Mouse (Mus musculus) stomach, embryonic 14.5 days (tissue): ENCODE data around the gene Smug1. TPM values are rescaled to one million over a fixed set of nuclear protein-coding genes. Genes with fewer than 3 reads are reported as not detected.

Source experiments
- ATAC-seq: fragments of 200-750 bp; cut with Nextera tagmentation; 2 replicates; pipeline ENCODE4 v1.8.0; 2017; ENCODE audit warnings: low read depth, moderate TSS enrichment; ENCODE audit not compliant: insufficient number of reproducible peaks, insufficient read depth, low FRiP score
- H3K27ac ChIP-seq: fragments of 300-500 bp; sonication (generic); 2 replicates; pipeline ENCODE4 v1.5.1; 2014; ENCODE audit warnings: mild to moderate bottlenecking, low read length, moderate library complexity, mixed read lengths
- H3K27me3 ChIP-seq: fragments of 300-500 bp; sonication (generic); 2 replicates; pipeline ENCODE4 v1.6.1; 2014; ENCODE audit warnings: low read length, control low read depth, mixed read lengths; ENCODE audit not compliant: control insufficient read depth, insufficient read depth
- H3K36me3 ChIP-seq: fragments of 300-500 bp; sonication (generic); 2 replicates; pipeline ENCODE4 v1.6.1; 2014; ENCODE audit warnings: mild to moderate bottlenecking, control low read depth, low read length, moderate library complexity, mixed read lengths; ENCODE audit not compliant: control insufficient read depth, insufficient read depth
- H3K4me1 ChIP-seq: fragments of 300-500 bp; sonication (generic); 2 replicates; pipeline ENCODE4 v1.6.1; 2014; ENCODE audit warnings: low read length, control low read depth, mixed read lengths; ENCODE audit not compliant: control insufficient read depth, insufficient read depth
- H3K4me2 ChIP-seq: fragments of 300-500 bp; sonication (generic); replicated peaks from 2 replicates; pipeline ENCODE4 v1.6.1; 2014; ENCODE audit warnings: low read depth, low read length, control low read depth
- H3K4me3 ChIP-seq: fragments of 300-500 bp; sonication (generic); 2 replicates; pipeline ENCODE4 v1.5.1; 2014; ENCODE audit warnings: low read depth, low read length, control low read depth
- H3K9ac ChIP-seq: fragments of 300-500 bp; sonication (generic); replicated peaks from 2 replicates; pipeline ENCODE4 v1.6.1; 2014; ENCODE audit warnings: low read depth, mild to moderate bottlenecking, control low read depth, low read length, moderate library complexity, mixed read lengths
- H3K9me3 ChIP-seq: fragments of 300-500 bp; sonication (generic); 2 replicates; pipeline ENCODE4 v1.6.1; 2016; ENCODE audit warnings: low read depth, low read length, control low read depth; ENCODE audit not compliant: control insufficient read depth
- WGBS: fragments of 180-500 bp; shearing (Covaris S2); extraction: QIAGEN DNeasy Blood & Tissue Kit; methylation state at CpG from one replicate; pipeline ENCODE4 v1.1.7; 2014; 5-methylcytosine and 5-hydroxymethylcytosine counted together
- polyA plus RNA-seq: library from polyadenylated mRNA; unstranded; fragments of >200 nt; fragmentation: Nextera tagmentation; extraction: Ambion mirVana; gene quantifications from 2 replicates; pipeline ENCODE4 v1.2.1, GENCODE M21; 2014

Smug1 gene
- polyA plus RNA-seq, 1 experiment from 2014 or later = 22.2 TPM

DNA sequence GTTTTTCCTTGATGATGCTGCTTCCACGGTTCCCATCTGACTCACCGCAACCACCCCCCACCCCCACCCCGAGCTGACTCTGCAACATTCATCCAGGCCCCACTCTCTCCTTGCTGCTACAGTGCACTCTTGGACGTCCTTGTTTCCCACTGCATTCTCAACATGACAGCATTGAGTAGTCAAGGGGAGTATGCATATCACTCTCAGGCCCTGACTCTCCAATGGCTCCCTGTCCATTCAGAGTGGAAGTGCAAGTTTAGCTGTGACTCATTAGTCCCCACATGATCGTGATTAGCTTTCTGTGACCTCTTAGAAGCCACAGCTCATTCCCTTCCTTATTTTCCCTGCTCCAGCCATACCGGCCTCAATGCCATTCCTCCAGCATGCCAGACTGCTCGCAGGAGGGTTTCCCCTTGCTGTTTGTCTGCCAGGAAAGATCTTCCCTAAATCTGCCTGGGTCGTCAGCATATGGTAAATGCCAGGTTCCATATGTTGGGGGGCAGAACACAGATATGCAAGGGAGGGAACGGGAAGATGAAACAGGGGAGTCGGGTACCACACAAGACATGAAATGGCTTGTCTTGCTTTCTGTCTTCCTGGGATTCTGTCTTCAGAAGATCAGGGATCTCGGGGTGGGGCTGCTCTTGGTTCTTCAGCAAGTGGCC, 21.1 kb downstream of the Smug1 start:
- no peak overlapping the region for H3K4me3 ChIP-seq
- H3K9me3 ChIP-seq = no peaks in the 10 kb centered on the region
- WGBS = 75% methylated on average over 11 of the region's 11 CpGs
- no peak for ATAC-seq
- H3K27me3 ChIP-seq = peaks cover 14% of the 10 kb centered on the region
- H3K27ac ChIP-seq = no peak overlapping the region
- H3K9ac ChIP-seq = no peak overlapping the region
- no peak overlapping the region for H3K4me2 ChIP-seq
- H3K36me3 ChIP-seq = no peaks in the 10 kb centered on the region
- no peaks in the 10 kb centered on the region for H3K4me1 ChIP-seq

DNA sequence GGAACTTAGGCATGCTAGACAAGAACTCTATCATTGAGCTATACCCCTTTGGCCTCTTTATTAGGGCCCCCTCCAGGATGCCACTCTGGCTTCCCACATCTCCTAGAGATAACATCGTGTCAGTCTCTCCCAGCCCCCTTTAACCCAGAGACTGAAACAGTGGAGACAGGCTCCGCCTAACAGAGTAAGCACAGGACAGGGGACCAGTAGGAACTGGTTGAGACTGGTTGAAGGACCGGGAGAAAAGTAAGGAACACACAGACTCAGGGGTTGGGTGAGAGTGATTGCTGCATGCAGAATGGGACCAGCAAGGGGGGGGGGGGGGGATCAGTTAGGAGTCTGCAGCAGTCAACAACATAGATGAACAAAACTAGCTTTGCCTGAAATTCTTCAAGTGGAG, 22.7 kb downstream of the Smug1 start:
- Histone ChIP-seq H3K9ac (no peak overlapping the region), H3K4me2 (no peak overlapping the region), H3K9me3 (no peaks in the 10 kb centered on the region), H3K27ac (no peak overlapping the region), H3K4me3 (no peak overlapping the region), H3K27me3 (peaks cover 14% of the 10 kb centered on the region), H3K36me3 (no peaks in the 10 kb centered on the region), H3K4me1 (no peaks in the 10 kb centered on the region)
- WGBS = 48% methylated on average over 3 of the region's 3 CpGs
- ATAC-seq = no peak

DNA sequence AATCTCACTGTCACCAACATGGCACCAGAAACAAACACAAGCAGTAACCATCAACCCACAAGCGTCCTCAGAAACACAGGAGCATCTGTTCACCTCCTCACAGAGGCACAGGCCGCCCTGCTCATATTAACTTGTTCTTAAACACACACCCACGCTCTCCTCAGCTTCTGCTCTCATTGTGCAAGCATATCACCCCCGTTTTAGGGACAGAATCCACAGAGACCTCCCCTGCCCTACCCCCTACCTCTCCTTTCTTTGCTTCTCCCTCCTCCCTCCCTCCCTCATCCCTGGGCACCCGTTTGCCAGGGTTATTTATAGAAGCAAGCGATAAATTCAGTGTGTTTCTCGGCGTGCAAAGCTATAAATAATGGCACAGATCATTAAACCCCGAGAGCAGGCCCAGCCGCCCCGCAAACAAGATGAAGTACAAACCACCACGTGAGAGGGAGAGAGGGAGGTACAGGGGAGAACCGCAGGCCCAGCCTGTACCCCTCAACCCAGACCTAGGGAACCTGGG, 31.4 kb downstream of the Smug1 start:
- Histone ChIP-seq H3K27ac (0 out of 2 replicates have a peak overlapping the region, but pooled peaks have one; percentile 21), H3K36me3 (no peaks in the 10 kb centered on the region), H3K4me1 (peaks cover 13% of the 10 kb centered on the region; the same call in 1 of the 2 replicates), H3K9ac (no peak overlapping the region), H3K4me2 (no peak overlapping the region), H3K27me3 (no peaks in the 10 kb centered on the region), H3K4me3 (no peak overlapping the region), H3K9me3 (no peaks in the 10 kb centered on the region)
- ATAC-seq = no peak
- 22% methylated on average over 13 of the region's 13 CpGs for WGBS

DNA sequence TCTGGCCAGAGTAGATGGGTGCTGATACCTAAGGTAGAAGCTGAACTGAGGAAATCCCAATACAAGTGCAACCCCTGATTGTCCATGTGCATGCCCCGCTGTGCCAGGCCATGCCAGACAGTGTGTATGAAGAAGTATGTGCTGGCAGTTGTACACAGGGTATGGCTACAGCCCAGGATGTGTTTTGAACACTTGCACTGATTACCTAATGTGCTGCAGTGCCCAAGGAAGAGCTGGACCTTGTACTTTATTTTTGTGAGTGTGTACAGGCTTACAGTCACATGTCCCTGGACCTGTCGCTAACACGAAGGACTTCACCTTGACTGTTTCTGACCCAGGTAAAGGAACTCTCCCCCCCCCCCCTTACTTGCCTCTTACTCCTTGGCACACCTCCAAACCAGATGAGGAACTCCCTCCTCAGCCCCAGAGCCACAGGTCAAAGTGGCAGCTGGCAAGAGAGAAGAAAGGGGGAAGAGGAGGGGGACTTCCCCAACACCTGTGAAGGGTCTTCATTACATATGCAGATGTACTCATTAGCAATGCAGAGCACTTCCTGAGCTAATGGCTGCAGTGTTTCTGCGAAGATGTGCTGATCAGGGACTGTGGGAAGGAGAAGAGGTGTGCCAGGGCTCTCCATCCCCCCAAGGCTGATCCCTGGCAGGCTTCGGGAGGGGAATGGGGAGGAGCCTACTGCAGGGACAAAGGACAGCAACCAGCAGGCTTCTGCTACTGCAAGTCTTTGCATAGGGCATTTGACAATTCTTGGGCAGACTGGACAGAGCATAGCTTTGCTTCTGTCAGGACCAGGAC, 32.4 kb downstream of the Smug1 start:
- 44% methylated on average over 5 of the region's 5 CpGs for WGBS
- Histone ChIP-seq H3K9me3 (no peaks in the 10 kb centered on the region), H3K27me3 (no peaks in the 10 kb centered on the region)

DNA sequence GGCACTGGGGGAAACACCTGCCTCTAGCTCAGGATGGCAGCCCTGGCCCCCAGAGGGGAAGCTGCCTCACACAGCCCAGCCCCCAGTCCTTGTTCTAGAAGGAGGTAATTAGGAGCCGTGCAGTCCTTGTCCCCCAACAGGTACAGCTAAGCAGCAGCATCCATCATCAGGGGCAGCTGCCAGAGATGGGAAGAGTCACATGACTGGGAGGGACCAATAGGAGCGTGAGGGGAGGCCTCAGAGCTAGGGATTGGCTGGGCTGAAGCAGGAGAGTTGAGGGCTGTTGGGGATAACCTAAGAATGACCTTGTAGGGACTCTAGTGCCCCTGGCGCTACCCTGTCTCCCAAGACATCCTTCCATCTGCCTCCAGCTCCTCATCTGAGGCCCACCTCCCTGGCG, 33.1 kb downstream of the Smug1 start:
- Histone ChIP-seq H3K36me3 (no peaks in the 10 kb centered on the region), H3K4me3 (no peak overlapping the region), H3K4me1 (peaks cover 16% of the 10 kb centered on the region; the same call in 1 of the 2 replicates), H3K9ac (no peak overlapping the region), H3K27ac (no peak overlapping the region), H3K4me2 (no peak overlapping the region), H3K27me3 (no peaks in the 10 kb centered on the region), H3K9me3 (no peaks in the 10 kb centered on the region)
- 25% methylated on average over 4 of the region's 4 CpGs for WGBS
- ATAC-seq = no peak

More for the DNA sequence above, 32.4 kb downstream of the Smug1 start:
- H3K9ac ChIP-seq = no peak overlapping the region
- no peak overlapping the region for H3K4me2 ChIP-seq
- no peaks in the 10 kb centered on the region for H3K36me3 ChIP-seq
- no peak overlapping the region for H3K27ac ChIP-seq
- no peak overlapping the region for H3K4me3 ChIP-seq
- ATAC-seq = 0 out of 2 replicates have a peak, but pooled peaks have one; percentile 15
- peaks cover 13% of the 10 kb centered on the region; the same call in 1 of the 2 replicates for H3K4me1 ChIP-seq

DNA sequence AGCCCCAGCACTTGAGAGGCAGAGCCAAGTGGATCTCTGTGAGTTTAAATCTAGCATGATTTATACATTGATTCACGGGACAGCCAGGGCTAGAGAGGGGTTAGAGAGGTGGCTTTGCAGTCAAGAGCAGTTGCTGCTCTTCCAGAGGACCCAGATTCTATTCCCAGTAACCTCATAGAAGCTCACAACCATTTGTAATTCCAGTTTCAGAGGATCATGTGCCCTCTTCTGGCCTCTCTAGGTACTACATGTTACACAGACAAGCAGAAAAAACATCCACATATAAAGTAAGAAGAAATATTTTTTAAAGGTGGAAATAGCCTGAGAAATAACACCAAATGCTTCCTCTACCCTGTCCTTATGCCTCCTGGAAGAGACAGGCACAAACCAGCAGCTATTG, 36.2 kb downstream of the Smug1 start:
- H3K4me3 ChIP-seq = no peak overlapping the region
- H3K4me1 ChIP-seq = peaks cover 25% of the 10 kb centered on the region
- no peak overlapping the region for H3K27ac ChIP-seq
- ATAC-seq = no peak
- H3K36me3 ChIP-seq = no peaks in the 10 kb centered on the region
- H3K4me2 ChIP-seq = no peak overlapping the region
- WGBS = 76% methylated on average over 1 of the region's 1 CpGs
- no peak overlapping the region for H3K9ac ChIP-seq
- H3K9me3 ChIP-seq = no peaks in the 10 kb centered on the region
- no peaks in the 10 kb centered on the region for H3K27me3 ChIP-seq

DNA sequence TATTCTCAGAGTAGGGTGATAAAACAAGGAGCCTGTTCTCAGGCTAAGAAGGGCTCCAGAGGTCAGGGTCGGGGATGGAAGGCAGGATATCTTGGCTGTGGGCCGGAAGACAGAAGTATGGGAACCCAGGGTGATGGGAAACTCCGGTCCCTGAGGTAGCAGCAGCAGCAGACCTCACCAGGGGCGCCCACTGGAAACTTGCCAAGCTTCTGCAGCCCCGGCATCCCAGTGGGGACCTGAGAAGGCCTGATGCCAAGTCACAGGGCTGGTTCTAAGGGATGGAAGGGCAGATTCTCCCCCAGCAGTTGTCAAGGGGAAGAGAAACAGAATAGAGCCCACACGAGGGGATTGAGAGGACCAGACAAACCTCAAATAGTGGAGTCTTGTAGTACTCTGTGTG, 37.6 kb downstream of the Smug1 start:
- Histone ChIP-seq H3K4me3 (no peak overlapping the region), H3K9ac (no peak overlapping the region), H3K4me1 (peaks cover 24% of the 10 kb centered on the region), H3K27me3 (no peaks in the 10 kb centered on the region), H3K4me2 (no peak overlapping the region), H3K9me3 (no peaks in the 10 kb centered on the region), H3K36me3 (no peaks in the 10 kb centered on the region), H3K27ac (no peak overlapping the region)
- no peak for ATAC-seq
- 34% methylated on average over 6 of the region's 6 CpGs for WGBS

DNA sequence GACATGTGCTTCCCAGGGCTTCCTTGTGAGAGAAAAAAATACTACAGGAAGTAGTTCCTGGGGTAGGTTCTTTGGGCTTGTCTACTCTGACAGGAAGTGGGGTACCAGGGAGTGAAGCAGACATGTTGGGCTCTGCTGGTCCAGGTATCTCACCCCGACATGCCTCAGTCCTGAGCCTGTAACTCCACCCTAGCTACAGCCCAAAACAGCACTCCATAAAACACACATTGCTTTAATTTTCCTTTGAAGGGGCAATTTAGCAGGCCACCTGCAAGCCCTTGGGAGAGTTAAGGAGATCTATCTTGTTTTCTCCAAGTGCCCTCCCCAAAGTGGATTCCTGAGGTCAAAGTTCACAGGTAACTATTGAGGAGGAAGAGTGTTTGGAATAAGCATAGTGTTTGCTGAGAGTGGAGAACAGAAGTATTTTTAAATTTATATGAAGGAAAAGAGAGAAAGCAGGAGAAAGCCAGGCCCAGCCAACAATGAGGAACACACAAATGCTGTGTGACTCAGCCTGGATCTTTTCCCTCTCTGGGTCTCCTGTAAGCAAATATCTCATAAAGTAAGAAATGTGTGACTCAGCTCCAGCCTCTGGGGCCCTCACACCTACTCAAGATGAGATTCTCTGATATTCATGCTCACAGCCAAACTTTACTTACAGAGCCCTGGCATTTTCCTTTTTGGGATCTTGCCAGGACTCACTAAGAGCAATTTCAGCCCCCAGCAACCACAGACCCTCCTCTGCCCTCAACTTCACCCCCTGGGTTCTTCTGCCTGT, 38.6 kb downstream of the Smug1 start:
- no peak for ATAC-seq
- peaks cover 34% of the 10 kb centered on the region for H3K4me1 ChIP-seq
- no peak overlapping the region for H3K4me3 ChIP-seq
- peak overlapping the region; percentile 56; the same call in 1 of the 2 replicates for H3K27ac ChIP-seq
- no peaks in the 10 kb centered on the region for H3K9me3 ChIP-seq
- H3K9ac ChIP-seq = no peak overlapping the region
- WGBS = 40% methylated on average over 1 of the region's 1 CpGs
- H3K27me3 ChIP-seq = no peaks in the 10 kb centered on the region
- no peak overlapping the region for H3K4me2 ChIP-seq
- H3K36me3 ChIP-seq = no peaks in the 10 kb centered on the region
